Mouse (Mus musculus) liver (tissue): Measurements from ENCODE around the gene Elane.
"Not testable (repeated sequence)": the region's sequence is repeated elsewhere in the genome, so short reads cannot be mapped to it uniquely, and the experiment has no call there.

Experiments used
- DNase-seq: peaks from one replicate; pipeline ENCODE4 v3.0.0-alpha.2; 2020; ENCODE audit warnings: mixed read lengths

The Elane gene

GRCm38 (mm10) chr10:79883297-79884084 is 2.6 kb upstream of the Elane start:
- DNase-seq = peak; percentile 81

GRCm38 (mm10) chr10:79884446-79884845 is 1.6 kb upstream of the Elane start:
- DNase-seq = no peak

GRCm38 (mm10) chr10:79884938-79885337 is 1.1 kb upstream of the Elane start:
- not testable (repeated sequence) for DNase-seq

DNA sequence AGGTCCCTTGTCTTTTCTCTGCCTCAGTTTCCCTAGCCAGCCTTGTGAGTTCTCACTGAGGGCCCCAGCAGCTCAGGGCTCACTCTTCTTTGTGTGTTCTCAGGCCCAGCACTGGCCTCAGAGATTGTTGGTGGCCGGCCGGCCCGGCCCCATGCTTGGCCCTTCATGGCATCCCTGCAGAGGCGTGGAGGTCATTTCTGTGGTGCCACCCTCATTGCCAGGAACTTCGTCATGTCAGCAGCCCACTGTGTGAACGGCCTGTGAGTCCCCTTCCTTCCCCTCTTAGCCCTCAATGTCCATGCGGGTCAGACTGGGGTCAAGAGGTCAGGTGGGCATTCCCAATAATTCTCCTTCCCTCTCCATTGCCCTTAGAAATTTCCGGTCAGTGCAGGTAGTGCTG is 564 bp downstream of the Elane start:
- no peak for DNase-seq

DNA sequence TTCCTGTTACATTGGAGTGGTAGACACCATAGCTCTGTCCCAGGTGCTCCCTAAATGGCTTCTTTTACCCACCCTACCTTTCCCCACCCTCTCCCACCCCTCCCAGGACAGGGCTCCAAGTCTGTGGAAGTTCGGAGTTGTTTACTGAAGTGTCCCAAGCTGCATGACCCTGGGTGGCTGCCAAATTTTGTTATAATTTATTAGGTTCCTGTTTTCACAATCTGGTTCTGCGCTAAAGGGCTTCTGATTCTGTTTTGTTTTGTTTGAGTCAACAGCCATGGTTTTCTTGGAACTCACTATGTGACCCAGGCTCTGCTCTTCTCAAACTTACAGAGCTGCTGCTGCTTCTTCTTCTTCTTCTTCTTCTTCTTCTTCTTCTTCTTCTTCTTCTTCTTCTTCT is 3.3 kb downstream of the Elane start:
- DNase-seq = no peak

- DNase-seq = no peak
These were observed 4.6 kb downstream of the Elane start, which contains the start of gene Cfd for GRCm38 (mm10) chr10:79890670-79891069. Gene Cfd, plus strand, starts transcription at chr10:79890853.

DNA sequence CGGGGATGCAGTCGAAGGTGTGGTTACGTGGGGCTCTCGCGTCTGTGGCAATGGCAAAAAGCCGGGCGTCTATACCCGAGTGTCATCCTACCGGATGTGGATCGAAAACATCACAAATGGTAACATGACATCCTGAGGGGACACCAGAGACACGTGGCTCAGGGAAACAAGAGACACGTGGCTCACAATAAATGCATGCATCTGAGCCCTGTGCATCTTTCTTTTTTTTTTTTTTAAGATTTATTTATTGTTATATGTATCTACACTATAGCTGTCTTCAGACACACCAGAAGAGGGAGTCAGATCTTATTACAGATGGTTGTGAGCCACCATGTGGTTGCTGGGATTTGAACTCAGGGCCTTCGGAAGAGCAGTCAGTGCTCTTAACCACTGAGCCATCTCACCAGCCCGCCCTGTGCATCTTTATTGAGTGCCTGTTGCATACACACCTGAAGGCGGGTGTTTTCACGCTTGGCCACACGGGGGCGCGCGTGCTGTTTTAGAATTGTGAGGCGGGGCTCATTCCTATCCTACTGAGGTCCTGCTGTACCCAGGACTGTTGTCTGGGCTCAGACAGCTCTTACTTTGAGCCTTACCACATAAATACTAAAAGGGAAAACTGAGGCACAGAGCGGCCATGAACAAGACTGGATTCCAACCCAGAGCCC is 6.5 kb downstream of the Elane start:
- peak; percentile 85 for DNase-seq

DNA sequence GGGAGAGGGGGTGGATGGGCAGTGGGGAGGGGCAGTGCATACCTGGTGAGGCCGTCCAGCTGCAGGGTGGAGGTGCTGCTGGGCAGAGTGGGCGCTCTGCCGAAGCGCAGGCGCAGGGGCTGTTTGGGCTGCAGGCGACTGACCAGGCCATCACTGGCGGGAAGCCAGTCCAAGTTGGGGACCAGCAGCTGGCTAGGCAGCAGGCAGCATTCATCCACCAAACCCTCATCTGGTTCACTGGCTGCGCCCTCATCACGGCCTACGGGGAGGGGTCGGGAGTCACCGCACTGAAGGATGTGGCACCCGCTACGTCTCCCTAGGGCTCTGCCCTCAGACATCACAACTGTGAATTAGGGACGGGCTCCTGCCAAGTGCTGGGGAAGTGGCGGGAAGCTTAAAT is 10.3 kb downstream of the Elane start:
- no peak for DNase-seq

DNA sequence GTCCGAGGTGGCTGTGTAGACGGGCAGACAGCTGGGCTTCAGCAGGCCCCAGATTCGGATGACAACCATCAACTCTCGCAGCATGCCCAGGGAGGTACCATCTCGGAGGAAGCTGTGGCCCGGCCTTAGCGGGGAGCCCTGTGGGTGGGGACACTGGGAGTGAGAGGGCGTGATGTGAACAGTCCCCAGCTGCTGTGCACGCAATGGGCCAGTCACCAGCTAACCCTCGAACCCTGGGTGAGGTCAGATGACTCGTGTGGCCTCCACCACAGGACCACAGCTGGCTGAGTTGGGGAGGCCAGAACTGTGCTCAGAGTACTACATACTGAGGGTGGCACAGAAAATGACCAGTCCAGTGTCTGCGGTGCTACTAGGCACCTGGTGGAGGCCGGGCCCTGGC is 10.8 kb downstream of the Elane start:
- no peak for DNase-seq

DNA sequence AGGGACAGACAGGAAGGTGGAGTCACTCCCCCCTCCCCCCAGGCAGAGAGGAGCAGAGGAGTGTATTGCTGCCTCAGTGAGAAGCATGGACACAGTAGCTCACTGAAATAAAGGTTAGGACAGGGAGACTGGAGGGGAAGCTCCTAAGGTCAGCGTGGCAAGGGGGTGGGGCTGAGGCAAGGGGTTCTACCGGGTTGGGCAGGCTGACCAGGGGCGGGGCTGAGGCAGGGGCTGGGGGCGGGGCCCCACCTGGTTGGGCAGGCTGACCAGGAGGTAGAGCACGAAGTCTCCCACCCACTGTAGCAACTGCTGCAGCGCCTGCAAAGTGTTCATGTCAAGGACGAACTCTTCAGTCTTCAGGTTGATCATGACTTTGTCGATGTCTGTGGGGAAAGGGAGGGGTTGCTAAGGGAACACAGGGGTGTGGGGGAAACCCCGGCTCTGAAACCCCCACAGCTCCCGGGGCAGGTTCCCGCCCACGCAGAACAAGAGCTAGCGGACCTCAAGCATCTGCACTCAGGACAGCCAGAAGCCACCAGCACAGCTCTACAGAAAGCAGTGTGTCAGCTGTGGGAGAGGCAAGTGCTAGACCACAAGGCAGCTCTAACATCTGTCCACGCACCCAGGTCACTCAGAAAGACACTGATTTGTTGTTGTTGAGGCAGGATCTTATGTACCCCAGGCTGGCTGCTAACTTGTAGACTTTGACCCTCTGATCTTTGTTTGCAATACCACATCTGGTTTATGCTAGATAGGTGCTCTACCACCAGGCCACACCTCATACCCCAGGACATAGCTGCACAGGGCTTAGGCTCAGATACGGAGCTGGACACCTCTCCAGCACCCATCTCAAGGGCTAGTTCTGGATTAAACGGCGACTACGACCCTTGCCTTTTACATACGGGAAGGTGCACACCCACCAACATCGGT is 11.5 kb downstream of the Elane start:
- DNase-seq = peak; percentile 76

DNA sequence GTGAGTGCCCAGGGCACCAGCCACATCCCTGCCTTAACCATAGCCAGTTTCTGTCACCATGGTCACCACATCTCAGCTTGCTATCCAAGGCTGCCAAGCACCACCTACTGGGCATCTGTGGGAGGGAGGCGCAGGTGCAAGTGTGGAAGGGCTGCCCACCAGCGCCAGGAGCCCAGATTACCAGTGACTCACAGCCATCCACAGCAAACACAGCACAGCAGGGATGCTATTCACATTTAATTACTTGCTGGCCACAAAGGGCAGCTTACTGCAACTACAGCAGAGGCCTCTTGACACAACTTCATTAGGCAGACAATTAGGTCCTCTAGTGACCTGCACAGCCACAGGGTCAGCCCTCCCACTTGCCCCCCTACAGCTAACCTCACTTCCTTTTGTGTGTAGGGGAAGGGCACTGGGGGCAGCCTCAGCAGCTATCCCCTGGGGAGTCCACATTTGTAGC is 14.9 kb downstream of the Elane start:
- DNase-seq = no peak

DNA sequence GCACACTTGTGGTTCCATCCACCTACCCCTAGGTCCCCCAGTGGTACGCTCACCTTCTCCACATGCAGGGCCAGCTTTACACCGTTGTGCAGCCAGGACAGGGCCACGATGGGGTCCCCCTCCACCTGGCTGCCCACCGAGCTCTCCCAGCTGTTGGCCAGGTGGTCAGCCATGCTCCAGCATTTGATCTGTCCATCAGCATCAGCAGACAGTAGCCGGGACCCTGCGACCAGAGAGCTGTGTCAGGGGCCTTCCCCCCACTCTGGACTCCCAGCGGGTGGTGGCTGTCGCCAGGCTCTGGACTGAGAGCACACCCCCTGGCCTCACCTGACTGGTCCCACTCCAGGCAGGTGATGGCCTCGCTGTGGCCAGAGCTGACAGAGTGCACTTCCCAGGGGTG is 20.7 kb downstream of the Elane start:
- no peak for DNase-seq

DNA sequence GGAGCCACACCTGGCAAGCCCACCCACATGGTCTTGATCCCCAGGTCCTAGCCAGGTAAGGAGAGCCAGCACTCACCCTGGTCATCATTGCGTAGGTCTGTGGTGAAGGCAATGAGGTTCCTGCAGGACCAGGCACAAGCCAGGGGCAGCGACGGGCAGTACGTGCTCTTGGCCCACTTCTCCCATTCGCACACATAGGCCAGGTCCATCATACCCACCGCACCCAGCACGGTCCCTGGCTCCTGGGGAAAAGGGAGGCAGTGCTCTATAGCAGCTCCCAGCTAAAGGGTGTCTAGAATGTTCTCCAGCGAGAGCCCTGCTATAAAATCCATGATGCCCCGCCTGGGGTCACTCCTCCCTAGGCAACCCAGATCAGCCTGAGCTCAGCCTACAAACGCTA is 21.4 kb downstream of the Elane start:
- DNase-seq = no peak

DNA sequence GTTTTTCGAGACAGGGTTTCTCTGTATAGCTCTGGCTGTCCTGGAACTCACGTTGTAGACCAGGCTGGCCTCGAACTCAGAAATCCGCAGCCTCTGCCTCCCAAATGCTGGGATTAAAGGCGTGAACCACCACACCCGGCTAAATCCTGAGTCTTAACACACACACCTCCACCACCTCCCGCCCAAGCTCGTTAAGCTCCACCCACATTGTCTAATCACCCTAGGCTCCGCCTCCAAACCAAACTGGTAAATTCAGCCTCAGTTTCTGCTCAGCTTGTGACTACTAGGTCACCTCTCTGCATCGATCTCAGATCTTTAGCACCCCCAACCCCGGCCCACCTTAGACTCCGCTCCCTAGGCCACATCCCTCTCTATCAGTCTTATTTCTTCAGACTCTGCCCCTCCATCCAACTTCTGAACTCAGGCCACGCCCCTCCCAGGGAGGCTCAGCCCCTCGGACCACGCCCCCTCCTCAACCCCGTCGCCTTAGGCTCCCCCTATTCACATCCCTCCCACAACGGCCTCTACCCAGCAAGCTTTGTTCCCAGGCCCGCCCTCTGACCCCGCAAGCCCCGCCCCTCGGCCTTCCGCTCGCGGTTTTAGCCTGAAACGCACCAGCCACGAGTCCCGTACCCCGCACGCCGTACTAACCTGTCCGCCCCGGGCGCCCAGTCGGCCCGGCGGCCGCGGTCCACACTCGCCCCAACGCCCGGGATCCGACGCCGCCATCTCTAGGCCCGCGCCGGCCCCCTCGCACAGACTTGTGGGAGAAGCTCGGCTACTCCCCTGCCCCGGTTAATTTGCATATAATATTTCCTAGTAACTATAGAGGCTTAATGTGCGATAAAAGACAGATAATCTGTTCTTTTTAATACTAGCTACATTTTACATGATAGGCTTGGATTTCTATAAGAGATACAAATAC is 22.4 kb downstream of the Elane start, which contains the start of gene Med16:
Med16 (minus strand) TSS at position 757 of the 925 bp plus-strand sequence.
- peak; percentile 96 for DNase-seq

GRCm38 (mm10) chr10:79909092-79909922 is 23.3 kb downstream of the Elane start:
- peak; percentile 31 for DNase-seq

DNA sequence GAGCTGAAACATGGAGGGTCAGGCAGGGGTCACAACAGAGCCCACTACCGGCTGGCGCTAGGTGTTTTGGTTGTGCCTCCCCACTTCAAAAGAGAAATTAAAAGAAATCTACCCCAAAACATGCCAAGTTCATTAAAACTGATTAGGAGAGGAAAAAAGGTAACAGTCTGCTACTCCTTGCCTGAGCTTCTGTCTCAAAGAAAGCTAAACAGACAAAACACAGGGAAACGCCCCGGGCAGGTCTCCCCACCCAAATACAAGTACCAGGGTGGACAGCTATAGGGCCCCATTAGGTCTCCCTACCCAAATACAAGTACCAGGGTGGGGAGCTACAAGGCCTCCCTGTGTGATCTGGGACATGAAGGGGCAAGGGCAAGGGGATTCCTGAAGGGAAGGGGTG is 24.5 kb downstream of the Elane start, which contains the start of gene Gm26602:
Gm26602 (plus strand) TSS at position 301 of the 400 bp plus-strand sequence.
- no peak for DNase-seq

- DNase-seq = peak; percentile 42
These were observed 26.4 kb downstream of the Elane start for GRCm38 (mm10) chr10:79912412-79912811.

GRCm38 (mm10) chr10:79914131-79914947 is 28.3 kb downstream of the Elane start:
- DNase-seq = peak; percentile 68

DNA sequence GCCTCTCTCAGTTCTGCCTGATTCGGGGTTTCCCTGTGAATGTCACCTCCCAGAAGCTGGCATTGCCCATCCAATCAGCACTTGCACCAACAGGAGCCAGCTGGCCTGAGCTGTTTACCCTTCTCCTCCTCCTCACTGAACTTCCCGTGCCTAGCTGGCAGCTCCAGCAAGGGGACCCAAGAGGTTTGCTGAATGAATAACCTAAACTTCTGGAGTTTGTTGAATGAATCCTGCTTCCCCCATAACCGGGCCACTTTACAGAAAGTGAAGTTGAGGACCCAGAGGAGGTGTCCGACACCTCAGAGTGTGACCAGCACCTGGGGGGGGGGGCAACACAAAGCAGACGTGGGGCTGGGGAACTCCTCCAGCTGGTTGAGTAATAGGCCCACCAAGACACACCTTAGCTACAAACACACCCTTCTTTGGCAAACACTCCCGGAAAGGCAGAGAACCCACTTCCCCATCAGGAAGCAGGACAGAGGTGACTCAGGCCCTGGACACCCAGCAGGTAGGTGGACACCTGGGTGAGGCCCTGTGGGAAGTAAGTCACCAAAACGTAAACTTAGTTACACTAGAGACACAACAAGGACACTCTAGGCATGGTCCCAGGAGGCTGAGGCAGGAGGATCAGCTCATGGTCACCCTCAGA is 29.0 kb downstream of the Elane start:
- no peak for DNase-seq
